In the genomic region with DNA sequence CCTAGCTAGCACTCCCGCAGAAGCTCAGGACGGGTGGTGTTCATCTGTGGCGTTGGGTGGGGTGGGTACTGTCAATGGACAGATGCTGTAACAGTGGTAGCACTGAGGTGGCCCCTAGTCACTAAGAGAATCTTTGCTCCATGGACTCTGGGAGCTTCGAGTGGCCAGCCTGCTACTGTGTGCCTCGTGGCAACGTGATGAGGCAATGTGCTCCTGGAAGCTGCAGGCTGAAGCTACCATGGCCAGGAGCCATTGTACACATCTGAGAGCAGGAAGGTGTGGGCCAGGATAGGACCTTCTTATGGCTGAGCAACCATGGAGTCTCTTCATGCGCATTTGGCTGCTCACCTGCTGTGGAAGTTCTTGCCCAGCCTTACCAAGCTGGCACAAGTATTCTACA, we compare ENCODE assay signal across 26 mouse cellular contexts. TPM values are rescaled to one million over a fixed set of nuclear protein-coding genes. Genes with fewer than 3 reads are reported as not detected.
"Had no signal": no experiment of that assay in that cellular context is flagged by ENCODE, and none has a peak within 500 bp of the region (broad histone marks: within the 10 kb centered on the region; RNA-seq: fewer than 3 reads in every experiment).

No protein-coding gene starts in this region.

- H3K9me3 ChIP-seq: heart, embryonic 13.5 days; heart, embryonic 15.5 days; hindbrain, embryonic 13.5 days; hindbrain, embryonic 15.5 days; kidney, embryonic 15.5 days; limb, embryonic 13.5 days; limb, embryonic 15.5 days had no signal

- H3K27me3 ChIP-seq: heart, embryonic 13.5 days; heart, embryonic 15.5 days; hindbrain, embryonic 13.5 days; hindbrain, embryonic 15.5 days; kidney, embryonic 15.5 days; limb, embryonic 13.5 days; limb, embryonic 15.5 days had no signal

- H3K4me1 ChIP-seq: heart, embryonic 13.5 days; heart, embryonic 15.5 days; hindbrain, embryonic 13.5 days; hindbrain, embryonic 15.5 days; limb, embryonic 13.5 days; limb, embryonic 15.5 days had no signal

- H3K9ac ChIP-seq: heart, embryonic 13.5 days; heart, embryonic 15.5 days; hindbrain, embryonic 13.5 days; hindbrain, embryonic 15.5 days; kidney, embryonic 15.5 days; limb, embryonic 13.5 days; limb, embryonic 15.5 days; liver, embryonic 14.5 days had no signal

- DNase-seq: gastrocnemius, postnatal 14 days; gastrocnemius, postnatal 36 days; heart, adult 2 months; heart, postnatal 14 days; heart, postnatal 36 days; kidney, adult 11 months; kidney, adult 2 months; kidney, adult 9 months; kidney, postnatal 14 days; kidney, postnatal 36 days; layer of hippocampus, adult 9-11 months; layer of hippocampus, postnatal 36 days; left cerebral cortex, postnatal 4 days had no signal

- H3K4me2 ChIP-seq: heart, embryonic 11.5 days; heart, embryonic 13.5 days; heart, embryonic 15.5 days; hindbrain, embryonic 13.5 days; hindbrain, embryonic 15.5 days; kidney, embryonic 15.5 days; limb, embryonic 13.5 days; limb, embryonic 15.5 days had no signal

- H3K27ac ChIP-seq: heart, adult 2 months; heart, embryonic 13.5 days; heart, embryonic 15.5 days; hindbrain, embryonic 13.5 days; hindbrain, embryonic 15.5 days; hindbrain, postnatal 0 days; kidney, embryonic 15.5 days; kidney, postnatal 0 days; limb, embryonic 13.5 days; limb, embryonic 15.5 days; liver, embryonic 14.5 days had no signal

- ATAC-seq: hindbrain, postnatal 0 days; intestine, embryonic 16.5 days had no signal

- H3K4me3 ChIP-seq: heart, adult 2 months; heart, embryonic 13.5 days; heart, embryonic 15.5 days; hindbrain, embryonic 13.5 days; hindbrain, embryonic 15.5 days; kidney, embryonic 15.5 days; limb, embryonic 13.5 days; limb, embryonic 15.5 days had no signal

RNA-seq across cellular contexts. Expression of gene Gm9803, which starts 14.7 kb away (rescaled TPM):
- total RNA-seq: left cerebral cortex, postnatal 10 days had no signal
